Mouse (Mus musculus): Measurements from ENCODE around the gene Ide. TPM values are rescaled to one million over a fixed set of nuclear protein-coding genes. Genes with fewer than 3 reads are reported as not detected.
"Not testable (repeated sequence)": the region's sequence is repeated elsewhere in the genome, so short reads cannot be mapped to it uniquely, and the experiment has no call there.

Ide gene
- total RNA-seq, 2 experiments from 2014 or later: 88.1 to 99.2 TPM

DNA sequence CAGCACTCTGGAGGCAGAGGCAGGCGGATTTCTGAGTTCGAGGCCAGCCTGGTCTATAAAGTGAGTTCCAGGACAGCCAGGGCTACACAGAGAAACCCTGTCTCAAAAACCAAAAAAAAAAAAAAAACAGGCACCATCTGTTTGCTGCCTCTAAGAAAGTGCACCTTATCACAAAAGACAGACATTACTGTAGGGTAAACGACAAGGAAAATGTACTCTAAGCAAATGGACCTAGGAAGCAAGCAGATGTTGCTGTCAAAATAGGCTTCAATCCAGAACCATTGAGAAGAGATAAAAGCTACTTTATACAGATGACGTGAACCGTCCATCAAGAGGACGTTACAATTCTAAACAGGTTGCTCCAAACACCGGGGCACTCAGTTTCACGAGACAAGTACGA is 105.1 kb downstream of the Ide start:
- DNase-seq; intact Hi-C loops (cut with DNase I): not testable (repeated sequence)

GRCm38 (mm10) chr19:37225197-37225862 is 112.3 kb downstream of the Ide start:
- no peak for DNase-seq
- intact Hi-C loops (cut with DNase I): no loop called here

Other genes starting within 250 kb of the Ide start
- gene March5, start 130.3 kb downstream of the Ide start, total RNA-seq (2021): 10 to 100 TPM; 74.6 to 75.2 TPM
- 10 to 100 TPM; 47.6 to 50.2 TPM for gene Cpeb3, start 129.3 kb downstream of the Ide start, total RNA-seq (2021)
- gene Kif11, start 38.6 kb upstream of the Ide start, total RNA-seq (2021): under 1 TPM; 0.49 to 0.97 TPM
- gene Hhex, start 97.0 kb upstream of the Ide start, total RNA-seq (2021): 1 to 10 TPM; 1.4 to 2.2 TPM
- gene Exoc6, start 212.6 kb upstream of the Ide start, total RNA-seq (2021): 10 to 100 TPM; 40.6 to 48.2 TPM